Mouse (Mus musculus) telencephalon, adult 2 months (tissue): ENCODE measurements at regions not wholly inside any gene's neighbourhood (a gene's known extent, or its start where the extent isn't known, plus 50 kb on each side); places are given as distances from the start of the nearest gene placed in this dataset.
"Not testable (repeated sequence)": the region's sequence is repeated elsewhere in the genome, so short reads cannot be mapped to it uniquely, and the experiment has no call there.

Experiments used
- DNase-seq: peaks from one replicate; pipeline ENCODE4 v3.0.0-alpha.2; 2011; ENCODE audit warnings: low read depth, low spot score

DNA sequence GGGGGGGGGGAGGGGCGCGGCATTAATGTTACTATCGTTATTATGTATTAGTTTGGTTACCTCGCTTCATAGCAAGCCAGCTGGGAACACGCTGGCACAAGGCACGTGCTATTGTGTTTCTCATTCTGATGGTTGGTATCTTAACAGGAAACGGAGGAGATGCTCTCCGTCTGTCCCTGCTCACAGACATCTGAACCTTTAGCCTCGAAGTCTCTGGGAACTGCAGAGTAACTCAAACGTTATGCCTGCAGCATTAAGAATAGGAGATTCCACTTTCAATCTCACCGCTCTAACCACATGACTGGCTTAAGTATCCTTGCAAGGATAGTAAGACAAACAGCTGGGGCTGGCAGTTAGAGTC is 80.0 kb downstream of the Nfkbiz start:
- no peak for DNase-seq

DNA sequence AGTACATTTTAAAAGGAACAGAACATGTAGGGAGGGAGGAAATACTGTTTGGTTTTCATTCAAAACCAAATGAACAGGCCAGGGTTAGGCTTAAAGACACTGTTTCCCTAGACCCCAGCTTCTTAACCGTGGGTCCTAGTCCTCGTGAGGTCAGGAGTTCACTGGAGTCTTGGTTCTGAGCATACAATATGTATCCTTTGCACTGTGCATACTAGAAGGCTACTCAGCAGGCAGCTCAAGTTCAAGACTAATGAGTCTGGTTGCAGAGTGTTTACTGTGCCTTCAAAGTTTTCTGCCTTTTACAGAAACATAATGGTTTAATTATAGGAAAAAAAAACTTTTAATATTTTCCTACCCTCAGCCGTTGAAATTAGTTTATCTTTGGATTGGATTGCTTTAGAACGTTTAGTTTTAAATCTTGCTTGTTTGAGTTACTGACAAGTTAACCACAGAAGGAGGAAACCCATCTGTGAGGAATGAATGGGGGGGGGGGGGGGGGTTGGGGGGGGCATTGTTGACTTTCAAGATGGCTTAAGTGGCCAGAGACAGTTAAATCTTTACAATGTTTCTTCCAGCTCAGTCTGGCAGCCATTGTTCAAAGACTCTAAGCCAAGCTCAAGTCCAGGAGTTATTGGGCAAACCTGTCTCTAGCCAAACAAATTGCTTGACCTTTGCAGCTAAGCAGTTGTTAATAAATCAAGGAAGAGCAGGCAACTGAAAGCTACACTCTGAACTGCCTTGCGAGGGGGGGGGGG is 80.6 kb downstream of the Nfkbiz start:
- DNase-seq: no peak

DNA sequence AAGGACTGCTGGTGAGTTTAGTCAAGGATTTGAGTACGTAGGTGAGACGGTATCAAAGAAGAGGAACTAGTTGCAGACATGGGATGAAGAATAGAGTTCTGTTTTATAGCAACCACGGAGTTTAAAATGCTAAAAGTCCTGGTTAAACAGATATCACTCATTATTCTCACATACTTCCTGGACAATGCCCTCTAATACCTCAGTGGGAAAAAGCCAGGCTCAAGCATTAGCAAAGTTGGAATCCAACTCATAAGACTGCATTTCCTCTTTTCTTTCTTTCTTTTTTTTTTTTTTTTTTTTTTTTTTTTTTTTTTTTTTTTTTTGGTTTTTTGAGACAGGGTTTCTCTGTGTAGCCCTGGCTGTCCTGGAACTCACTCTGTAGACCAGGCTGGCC is 81.3 kb downstream of the Nfkbiz start:
- DNase-seq: not testable (repeated sequence)

DNA sequence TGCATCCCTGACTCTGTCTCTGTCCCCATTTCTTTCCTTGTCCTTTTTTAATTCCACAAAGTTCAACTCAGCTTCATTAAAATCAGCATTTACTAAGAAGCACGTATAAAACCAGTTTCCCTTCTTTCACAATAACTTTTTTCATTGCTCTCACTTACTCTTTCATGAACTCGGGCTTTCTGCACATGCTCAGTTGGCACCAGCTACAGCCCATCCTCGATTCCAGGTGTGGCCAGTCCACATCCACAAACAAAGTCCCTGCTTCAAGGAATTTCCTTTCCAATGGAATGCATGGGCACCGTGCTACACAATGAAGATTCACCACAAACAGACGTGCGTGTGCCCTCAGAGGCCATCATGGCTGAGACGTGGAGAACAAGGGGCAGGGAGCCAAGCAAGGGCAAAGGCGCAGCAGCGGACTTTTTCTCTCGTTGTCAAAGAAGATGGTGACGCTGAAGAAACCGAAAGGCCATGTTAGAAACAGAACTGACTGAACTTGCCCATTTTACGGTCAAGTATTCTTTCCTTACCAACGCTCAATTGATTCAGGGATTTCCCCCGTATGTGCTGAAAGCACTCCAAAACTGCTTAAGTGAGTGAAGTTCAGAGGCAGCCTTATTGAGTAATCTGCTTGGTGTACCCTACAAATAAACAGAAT is 81.8 kb downstream of the Nfkbiz start:
- no peak for DNase-seq

DNA sequence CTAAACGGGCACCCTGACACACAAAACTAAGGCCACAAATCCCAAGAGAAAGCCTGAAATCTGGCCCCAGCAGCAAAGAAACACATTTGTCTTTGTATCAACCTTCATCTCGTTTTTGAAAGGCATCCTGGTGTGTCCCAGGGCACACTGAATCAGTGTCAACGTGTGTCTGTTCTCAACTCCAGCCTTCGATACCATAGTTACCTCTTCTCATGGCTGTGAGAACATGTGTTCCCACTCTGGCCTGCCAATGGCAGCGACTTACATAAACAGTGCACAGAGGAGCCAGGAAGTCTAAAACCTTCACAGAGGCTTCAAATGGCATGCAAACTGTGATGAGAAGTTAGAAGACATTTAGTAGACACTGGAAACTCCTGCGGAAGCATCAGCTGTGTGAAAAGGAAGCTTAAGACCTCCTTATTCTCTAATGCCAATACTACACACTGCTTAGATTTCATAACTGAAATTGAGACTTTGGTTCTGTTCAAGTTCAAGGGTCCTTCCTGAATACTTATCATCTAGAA is 83.3 kb downstream of the Nfkbiz start:
- DNase-seq: no peak

DNA sequence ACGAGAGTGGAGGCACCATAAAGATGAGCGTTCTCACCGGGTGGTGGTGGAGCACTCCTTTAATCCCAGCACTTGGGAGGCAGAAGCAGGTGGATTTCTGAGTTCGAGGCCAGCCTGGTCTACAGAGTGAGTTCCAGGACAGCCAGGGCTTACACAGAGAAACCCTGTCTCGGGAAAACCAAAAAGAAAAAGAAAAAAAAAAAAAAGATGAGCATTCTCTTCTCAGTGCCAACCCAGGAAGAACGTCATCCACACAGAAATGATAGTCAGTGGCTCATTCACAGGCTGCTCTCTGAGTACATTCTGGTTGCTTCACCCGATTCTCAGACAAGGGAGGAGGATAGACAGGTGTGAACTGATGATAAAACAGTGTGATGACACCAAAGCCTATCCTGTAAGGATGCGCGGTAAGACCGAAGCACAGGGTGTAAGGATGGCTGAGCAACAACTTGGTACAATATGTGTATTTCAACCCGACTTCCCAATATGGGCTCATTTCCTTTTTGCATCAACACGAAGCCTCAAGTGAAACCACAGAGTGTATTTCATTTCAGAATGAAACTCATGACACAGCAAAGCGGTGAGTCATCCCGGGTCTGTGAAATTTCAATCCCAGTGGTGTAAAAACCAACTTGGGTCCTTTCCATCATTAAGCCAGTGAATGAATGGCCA is 84.5 kb downstream of the Nfkbiz start:
- no peak for DNase-seq

DNA sequence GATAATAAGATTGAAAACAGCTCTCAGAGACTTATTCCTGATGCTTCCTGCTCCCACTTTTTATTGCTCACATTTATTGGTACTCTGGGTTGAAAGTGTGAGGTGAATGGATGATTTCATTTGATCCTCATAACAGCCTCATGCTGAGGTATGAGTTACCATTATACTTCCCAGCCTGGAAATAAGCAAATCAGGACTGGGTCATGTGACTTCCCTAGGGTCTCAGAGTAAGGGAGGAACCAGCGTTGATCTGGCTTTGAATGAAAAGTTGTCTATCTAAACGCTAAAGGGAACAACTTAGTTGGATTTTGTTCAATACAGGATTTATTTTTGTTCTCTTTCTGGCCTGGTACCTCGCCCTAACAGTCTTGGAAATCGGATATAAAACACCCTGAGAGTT is 85.3 kb downstream of the Nfkbiz start:
- DNase-seq: no peak

DNA sequence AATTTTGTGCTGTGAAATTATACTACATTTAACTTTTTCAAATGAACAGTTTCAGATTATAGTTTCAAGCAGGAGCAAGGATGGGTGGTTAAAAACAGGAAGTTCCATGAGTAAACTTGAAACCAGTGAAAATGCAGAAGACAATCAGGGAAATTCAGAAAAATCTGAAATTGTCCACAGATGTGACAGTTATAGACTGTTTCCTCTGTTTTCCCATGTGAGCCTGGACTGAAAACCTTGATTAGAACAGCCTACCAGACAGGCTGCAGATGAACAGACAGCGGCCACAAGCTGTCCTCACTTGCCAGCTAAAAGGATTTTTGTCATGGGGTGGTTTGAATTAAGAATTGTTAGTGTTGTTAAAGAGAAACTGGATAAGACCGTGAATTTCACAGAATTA is 91.4 kb downstream of the Nfkbiz start:
- DNase-seq: no peak

DNA sequence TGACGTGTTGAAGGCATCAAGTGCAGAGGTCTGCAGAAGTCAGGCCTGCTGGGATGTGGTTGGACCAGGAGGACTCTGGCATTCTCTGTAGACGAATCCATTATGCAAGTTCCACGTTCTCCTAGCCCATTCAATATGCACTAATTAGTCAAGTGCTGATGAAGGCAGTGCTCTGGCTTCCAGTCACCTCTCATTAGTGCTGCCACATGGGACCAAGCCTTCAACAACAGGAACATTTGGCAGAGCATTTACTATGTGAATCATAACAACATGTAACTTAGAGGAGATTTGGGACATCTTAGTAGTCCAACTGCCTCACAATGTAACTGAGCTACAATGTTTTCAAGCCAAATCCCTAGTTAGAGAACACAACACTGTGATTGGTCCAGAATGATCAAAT is 92.5 kb downstream of the Nfkbiz start:
- DNase-seq: no peak

DNA sequence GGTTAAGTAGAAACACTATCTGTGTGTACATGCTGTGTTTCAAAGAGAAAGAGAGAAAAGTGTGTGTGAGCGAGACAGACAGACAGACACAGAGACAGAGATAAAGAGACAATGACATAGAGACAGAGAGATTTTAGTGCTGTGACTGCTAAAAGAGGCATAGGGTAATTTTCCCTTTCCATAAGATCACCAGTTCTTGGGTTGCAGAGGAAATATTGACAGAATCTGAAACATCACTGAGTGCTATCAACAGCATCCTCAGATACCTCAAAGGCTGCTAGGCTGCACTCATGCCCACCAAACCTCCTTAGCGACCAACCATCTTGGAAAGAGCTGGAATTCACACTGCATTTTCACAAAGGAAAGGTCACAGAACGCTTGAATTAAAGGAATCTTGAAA is 93.6 kb downstream of the Nfkbiz start:
- no peak for DNase-seq

DNA sequence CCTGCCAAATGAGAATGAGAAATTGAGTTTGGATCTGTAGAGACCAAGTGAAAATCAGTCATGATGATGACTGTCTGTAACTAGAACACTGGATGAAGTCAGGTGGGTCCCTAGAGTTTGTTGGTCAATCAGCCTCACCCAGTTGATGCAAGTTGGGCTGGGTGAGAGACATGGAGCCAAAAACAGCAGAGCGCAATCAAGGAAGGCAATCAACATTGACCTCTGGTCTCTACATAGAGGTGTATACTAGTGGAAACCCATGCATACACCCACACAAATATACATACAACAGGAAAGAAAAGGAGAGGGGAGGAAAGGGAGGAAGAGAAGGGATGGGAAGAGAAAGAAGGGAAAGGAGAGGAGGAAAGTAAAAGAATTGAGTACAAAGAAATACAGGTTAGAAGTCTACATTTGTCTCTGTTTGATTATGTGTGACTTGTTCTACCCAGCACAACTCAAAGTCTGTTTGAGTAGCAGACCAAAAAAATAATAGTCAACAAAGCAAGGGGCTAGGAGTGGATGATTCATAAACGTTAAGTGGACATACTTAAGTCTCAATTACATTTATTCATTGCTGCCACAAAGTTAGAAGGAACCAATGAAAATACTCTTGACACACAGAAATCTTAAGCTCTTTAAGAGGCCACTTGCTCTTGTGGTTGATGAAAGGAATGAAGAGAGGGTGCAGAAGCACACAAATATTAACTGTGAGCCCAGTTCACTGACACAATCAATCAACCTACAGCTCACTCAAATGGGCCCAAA is 97.4 kb downstream of the Nfkbiz start:
- no peak for DNase-seq

DNA sequence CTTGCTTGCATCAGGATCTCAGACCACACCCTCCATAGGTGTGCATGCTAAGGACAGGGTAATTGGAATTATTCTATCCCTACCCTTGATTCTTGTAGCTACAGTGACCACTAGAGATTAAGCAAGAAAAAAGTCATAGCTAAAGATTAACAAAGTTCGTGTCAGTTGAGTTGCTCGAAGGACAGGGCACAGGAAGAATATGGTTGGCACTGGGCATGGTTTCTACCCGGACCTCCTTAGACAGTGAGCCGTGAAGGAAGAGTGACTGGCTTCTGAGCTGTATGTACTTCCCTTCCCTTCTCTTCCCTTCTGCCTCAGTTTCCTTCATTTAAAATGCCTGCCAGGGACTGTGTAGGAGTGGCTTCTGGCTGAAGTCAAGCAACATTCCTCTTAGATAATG is 100.0 kb downstream of the Nfkbiz start:
- DNase-seq: no peak

DNA sequence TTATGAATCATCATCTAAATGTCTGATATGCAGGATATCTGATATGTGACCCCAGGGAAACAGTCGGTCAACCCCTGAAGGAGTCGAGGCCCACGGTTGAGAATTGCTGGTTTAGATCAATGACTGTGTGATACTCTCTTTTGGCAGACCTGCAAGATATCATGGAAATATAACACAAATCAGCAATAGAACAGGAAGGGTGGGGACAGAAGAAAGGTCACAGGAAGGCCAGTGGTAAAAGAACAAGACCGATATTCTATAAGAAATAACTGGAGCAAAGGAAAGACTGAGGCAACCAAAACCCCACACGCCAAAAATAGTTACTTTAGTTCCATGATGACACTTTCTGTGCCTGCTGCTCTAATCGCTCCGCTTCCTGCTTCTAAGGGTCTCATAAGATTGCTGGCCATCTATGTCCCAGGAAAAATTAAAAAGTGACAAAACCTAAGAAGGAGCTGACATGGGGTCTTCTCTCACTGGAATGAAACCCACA is 103.2 kb downstream of the Nfkbiz start:
- no peak for DNase-seq

DNA sequence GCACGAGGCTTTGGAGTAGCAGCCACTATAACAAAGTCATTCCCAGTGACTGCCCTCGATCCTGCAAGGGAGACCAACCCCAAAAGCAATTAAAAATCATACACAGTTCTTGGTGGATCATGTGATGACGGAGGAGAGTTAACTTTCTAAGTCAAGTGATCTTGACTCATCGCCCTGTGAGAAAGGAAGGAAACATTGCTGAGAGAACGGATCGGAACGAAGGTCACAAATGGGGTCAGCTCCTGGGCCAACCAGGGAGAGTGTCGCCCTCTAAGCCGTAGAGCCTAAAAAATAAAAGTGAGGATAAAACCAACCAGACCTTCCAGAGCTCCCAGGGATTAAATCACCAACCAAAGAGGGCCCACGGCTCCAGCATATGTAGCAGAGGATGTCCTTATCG is 104.4 kb downstream of the Nfkbiz start:
- no peak for DNase-seq

DNA sequence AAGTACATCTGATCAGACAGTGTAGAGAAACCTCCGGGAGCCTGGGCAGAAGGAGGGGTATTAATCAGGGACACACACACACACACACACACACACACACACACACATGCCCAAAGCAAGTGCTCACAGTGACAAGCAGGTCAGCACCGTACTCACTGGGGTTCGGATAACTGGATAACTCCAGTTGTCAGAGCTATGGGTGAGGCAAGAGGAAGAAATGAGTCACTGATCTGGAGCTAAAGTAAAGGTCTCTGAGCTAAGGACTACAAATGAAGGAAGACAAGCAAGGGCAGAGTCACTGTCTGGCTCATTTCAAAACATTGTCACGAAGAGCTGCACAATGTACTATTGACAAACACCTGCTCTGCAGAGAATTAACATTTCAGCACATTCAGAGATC is 104.9 kb downstream of the Nfkbiz start:
- DNase-seq: no peak

DNA sequence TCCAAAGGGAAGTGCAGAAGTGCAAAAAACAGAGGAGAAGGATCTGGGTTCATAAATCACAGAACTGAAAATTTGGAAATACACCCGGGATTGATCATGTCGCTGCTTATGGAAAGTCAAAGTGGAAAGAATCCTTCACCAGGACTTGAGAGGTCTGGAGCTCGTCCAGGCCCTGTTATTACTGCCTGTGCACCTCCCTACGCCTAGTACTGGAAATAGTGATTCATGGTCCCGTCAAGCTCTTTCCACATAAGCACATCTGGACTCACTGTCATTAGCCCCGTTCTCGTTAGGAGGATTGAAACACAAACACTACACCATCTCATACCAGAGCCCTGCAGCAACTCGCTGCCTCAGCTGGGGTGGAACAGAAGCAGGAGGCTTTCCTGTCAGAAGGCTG is 107.7 kb downstream of the Nfkbiz start:
- DNase-seq: no peak

DNA sequence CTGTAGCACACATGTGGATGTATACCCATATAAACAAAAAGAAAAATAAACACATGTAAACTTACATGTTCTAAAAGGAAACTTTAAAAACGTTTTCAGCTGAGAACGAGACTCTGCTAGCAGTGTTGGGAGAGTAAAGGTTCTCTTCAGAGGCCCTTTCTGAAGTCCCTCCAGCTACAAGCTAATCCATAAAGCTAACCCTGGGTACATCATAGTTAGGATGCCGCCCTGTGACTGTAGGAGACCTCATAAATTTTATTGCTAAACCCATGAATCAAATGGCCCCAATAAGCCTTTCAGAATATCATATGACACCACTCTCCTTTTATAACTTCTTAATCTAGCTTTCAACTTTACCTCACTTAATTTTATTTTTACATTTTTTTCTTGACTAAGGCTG is 112.2 kb downstream of the Nfkbiz start:
- no peak for DNase-seq

DNA sequence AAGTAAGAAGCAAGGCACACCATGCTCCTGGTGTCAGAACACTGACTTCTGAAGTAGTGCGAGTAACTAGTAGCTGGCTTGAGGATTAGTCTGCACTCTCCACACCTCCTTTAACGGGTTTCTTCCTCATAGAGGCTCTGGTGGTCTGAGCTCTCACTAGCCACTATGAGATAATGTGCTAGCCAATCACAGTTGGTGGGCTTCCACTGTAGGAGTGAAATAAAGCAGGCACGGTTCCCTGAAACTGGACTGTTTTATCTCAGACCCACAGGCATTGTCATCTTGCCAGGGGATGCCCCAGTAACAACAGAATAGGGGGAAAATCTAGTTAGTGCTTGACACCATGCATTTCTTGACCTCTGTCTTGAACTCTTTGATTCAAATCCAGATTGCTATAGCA is 118.3 kb downstream of the Nfkbiz start:
- no peak for DNase-seq

DNA sequence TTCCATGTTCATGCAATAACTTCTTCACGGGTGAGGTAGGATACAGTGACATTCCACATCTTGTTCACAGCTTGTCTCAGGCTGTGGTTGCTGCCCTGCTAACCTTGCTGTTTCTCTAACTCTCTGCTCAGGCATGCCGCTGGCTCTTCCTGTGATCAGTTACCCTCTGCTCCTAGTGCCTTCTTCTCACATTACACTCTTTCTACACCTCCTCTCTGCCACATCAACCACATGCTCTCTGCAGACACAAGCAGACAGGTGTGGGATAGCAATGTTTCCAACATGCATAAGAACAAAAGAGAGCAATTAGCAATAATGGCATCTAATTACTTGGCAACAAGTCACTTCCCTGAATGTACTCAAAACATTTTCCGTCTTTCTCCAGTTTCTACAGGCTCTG is 128.7 kb downstream of the Nfkbiz start:
- DNase-seq: no peak

DNA sequence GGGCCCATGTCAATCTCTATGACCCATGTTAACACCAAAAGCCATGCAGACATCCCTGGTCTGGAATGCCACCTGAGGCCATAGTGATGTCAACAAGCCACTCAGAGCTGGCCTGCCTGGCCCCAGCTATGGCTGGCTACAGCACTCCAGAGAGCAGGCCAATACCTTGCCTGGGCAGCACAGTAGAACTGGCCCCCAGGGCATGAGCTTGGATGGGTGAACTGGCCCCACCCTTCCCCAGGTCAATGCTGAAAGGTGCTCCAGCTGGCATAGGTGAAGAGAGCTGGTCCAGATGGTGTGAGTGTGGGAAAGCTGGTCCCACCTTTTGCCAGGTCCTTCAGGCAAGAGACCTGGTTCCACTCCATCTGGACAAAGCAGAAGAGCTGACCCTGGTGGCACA is 132.2 kb downstream of the Nfkbiz start:
- no peak for DNase-seq

DNA sequence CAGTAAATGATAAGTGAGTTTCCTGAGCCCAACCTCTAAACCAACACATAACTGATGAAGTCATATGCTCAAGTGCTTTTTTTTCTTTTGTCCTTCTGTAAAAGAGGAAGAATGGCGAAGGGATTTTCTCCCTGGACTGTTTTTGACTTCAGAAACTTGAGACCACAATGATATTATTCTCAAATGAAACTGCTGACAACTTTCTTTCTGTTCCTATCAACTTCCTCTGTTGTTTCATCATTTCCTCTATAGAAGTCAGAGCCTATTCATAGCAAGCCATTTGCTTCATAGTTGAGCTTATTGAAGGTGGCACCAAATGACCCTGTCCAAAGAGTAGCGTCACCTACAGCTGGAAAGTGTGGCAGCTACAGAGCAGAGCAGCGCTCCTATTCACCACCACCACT is 140.2 kb downstream of the Nfkbiz start:
- DNase-seq: no peak

DNA sequence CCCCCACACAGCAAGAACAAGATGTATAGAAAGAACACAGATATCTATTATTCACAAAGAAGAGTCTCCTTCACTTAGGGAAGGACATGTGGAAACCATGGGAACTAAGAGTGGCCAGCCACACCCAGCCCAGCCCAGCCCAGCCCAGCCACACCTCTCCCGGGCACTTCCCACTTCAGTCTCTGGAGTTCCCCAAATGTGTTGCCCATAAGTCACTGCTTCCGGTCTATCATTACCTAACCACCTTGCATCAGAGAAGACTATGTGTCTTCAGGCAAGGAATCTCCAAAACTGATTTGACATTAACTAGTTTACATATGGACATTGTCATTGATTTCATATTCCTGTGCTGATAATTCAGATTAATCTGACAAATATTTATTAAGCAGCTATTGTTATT is 147.6 kb downstream of the Nfkbiz start:
- DNase-seq: no peak
